Mouse (Mus musculus) ES-Bruce4 (cell line): Measurements from ENCODE around the gene Kcnk18.

ENCODE experiments used
- CTCF ChIP-seq: IDR thresholded peaks from one replicate; pipeline ENCODE4 v1.8.1; 2011; ENCODE audit warnings: low read depth, low read length
- POLR2A ChIP-seq: IDR thresholded peaks from one replicate; pipeline ENCODE4 v1.8.1; 2011; ENCODE audit warnings: low read length; ENCODE audit not compliant: insufficient read depth

DNA sequence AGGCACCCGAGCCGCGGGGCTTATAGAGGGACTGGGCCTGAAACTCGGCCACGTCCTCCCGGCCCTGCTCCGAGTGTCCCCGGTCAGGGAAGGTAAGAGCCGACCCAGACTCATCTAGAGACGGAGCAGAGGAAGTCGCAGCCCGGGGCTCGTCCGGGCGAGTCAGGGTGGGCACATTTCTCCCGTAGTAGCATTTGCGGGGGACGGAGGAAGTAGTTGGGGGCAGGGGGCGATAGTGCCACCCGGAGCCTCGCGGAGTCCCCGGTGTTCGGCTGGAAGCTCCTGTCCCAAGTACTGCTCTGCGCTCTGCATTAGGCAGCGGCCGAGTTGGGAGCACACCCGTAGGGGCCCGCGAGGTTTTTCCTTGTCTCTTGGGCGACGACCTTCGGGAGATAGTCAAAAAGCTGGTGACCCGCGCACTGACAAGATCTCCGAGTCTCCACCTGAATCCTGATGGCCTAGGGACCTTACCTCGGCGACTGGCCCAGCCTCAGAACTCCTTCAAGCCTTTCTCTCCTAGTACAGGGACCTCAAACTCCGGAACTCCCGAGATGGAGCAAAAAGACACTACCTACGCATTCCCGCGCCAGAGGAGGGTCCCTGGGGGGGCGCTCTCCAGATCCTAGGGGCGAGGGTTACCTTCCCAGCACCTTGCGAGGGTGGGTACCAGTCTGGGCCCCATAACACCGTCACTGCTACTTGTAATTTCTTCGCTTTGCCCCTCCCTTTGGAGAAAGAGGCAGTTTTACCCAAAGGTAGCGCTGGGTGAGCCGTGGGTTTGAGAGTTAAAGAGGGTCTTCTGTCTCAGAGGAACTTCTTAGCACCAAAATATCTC is 24.8 kb upstream of the Kcnk18 start:
- TF ChIP-seq CTCF = no peak
- no peak for TF ChIP-seq POLR2A
